Mouse (Mus musculus): ENCODE results near the gene Sh3pxd2b. TPM values are rescaled to one million over a fixed set of nuclear protein-coding genes. Genes with fewer than 3 reads are reported as not detected.

Gene Sh3pxd2b
- total RNA-seq, 2 experiments from 2014 or later = 12.4 to 14.5 TPM

DNA sequence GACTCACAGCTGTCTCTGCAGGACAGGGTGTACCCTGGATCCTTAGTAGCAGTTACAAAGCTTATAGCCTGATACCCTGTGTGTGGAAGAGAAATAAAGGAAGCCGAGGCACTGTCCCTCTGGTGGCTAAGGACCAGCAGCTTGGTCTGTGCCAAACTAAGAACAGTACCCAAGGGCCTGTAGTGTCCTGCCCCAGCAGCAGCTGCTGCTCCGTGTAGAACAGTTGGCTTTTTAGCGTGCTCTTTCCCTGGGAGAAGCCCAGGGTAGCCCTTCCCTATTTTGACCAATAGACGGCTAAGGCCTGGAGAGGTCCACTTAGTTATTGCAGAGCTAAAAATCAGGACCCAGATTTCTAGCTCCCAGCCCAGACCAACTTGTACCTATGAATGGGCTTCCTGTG lies 77.0 kb downstream of the Sh3pxd2b start:
- DNase-seq (ENCODE audit: low spot score in 2 of 2) = no peak

DNA sequence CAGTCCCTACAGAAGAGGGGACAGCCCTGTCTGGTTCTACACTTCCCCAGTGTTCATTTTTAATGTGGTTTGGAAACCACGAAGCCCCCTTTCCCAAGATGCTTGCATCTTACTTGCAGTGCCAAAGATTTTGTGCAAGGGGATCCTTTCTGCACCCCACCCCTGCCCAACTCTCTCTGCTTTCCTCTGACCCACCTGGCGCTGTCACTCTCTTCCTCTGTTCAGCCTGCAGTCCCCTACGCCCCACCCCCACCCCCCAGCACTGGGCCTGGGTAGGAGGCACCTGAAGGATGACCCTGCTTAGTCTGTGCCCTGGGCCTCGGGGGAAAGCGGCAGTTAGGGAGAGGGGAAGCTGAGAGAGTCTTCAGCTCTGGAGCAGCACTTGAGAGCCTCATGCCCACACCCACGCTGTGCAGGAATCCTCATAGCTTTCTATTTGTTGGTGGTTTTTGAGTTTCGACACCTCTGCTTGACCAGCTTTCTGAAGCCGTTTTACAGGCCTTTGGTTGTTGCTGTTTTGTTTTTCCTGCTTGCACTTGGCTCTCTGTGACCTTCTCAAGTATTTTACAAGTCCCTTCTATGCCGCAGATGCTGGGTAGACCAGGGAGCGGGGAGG lies 77.5 kb downstream of the Sh3pxd2b start:
- no peak for DNase-seq (ENCODE audit: low spot score in 2 of 2)

DNA sequence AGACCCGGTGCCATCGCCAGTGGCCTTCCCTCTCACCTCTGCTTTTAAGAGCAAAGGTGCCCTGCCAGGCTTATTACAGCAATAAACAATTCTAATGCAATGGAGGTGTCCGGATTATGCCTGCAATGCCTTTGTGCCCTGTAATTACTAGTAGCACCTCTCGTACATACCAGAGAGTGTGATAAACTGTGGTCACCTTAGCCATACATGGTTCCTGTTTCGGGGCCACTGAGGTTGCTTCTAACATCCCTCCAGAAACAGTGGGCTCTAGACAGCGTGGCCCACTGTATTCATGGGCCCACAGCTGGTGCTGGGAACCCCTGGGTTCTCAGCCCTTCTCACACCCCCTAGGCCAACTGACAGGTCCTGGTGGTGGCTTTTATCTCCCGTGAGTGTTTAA lies 79.9 kb downstream of the Sh3pxd2b start:
- DNase-seq (ENCODE audit: low spot score in 2 of 2) = no peak

DNA sequence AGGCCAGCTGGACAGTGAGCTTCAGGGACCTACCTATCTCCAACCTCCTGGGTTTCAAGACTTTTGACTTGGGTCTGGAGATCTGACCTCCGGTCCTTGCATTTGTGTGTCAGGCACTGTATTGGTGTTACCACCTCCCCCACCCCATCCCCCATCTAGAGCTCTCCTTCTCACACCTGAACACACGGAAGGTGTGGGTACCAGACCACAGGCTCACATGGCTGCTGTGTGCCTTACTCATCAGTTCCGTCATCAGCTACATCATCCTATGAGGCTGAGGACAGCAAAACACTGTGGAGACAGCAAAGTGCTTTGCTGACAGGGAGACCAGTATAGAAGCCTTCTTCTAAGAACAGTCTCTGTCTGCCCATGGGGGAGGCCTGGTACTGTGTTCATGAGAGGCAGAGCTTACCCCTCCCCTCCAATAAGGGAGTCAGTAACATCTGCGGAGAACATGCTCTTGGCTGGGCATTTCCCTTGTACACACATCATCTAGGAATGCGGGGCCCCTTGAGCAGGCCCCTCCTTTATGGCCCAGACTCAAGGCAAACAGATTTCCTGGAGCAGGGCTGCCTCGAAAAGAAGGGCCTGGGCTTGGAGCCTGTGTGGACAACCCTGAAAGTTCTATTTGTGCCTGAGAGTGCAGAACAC lies 87.9 kb downstream of the Sh3pxd2b start:
- DNase-seq (ENCODE audit: low spot score in 2 of 2) = no peak

DNA sequence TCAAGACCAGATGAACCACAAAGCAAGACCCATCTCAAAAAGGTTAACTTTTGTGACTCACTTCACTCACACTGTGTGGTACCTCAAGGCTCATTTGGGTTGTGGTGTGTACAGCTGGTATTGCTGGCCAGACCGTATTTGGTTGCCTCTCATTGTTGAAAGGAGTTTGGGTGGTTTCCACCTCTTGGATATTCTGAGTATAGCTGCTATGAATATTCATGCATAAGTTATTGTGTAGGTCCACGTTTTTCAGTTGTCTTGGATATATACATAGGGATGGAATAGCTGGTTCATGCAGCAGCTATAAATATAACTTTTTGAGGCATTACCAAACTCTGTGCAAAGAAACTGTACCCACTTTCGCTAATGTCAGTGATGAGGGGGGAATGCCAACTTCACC lies 95.0 kb downstream of the Sh3pxd2b start:
- DNase-seq (ENCODE audit: low spot score in 2 of 2) = no peak

DNA sequence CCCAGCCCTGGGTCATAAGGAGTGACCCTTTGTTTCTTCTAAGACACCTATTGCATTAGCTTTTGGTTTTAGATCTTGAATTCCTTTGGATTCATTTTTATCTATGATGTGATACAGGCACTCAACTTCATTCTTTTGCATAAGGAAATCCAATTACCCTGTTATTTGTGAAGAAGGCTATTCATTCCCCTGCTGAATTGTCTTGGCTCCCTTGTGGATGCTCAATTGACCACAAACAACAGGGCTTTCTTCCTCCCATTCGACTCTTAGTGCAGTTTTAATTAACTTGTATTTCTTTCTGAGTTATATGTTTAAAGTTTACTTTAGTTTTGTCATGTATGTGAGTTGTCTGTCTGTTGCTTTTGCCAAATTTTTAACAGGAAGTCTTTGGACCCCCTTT lies 96.6 kb downstream of the Sh3pxd2b start:
- DNase-seq (ENCODE audit: low spot score in 2 of 2) = no peak

DNA sequence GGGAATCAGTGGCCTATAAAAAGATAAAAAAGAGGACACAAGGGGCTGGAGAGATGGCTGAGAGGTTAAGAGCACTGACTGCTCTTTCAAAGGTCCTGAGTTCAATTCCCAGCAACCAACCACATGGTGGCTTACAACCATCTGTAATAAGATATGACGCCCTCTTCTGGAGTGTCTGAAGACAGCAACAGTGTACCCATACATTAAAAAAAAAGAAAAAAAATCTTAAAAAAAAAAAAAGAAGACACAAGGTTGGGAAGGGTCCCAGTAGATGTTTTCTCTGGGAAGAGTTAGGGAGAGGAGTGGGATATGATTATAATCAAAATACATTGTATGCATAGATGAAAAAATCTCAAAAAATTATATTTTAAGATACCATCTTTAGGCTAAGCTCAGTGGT lies 97.5 kb downstream of the Sh3pxd2b start:
- DNase-seq (ENCODE audit: low spot score in 2 of 2) = no peak

DNA sequence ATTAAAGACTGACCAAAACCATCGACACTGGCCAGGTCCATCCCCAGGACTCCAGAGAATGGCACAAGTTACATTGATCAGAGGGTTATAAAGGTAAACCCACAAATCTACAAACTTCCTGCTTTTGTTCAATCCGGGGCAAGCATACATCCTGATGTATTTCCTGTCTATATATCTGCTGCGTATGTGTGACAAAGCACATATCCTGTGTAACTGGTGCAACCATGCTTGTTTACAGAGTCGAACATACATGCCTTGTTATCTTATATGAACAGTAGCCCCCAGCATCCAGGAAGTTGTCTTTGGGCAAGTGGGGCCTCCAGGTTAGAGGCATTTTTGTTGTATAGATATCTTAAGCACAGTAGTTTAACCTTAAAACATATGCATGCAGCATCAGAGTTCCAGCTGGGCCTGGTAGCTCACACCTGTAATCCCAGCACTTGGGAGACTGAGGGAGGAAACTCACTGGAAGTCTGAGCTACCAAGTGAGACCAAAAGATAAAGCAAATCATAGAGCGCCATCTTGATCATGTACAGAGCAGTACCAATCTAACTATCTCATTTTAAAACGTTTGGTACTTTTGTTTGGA lies 98.1 kb downstream of the Sh3pxd2b start:
- no peak for DNase-seq (ENCODE audit: low spot score in 2 of 2)

DNA sequence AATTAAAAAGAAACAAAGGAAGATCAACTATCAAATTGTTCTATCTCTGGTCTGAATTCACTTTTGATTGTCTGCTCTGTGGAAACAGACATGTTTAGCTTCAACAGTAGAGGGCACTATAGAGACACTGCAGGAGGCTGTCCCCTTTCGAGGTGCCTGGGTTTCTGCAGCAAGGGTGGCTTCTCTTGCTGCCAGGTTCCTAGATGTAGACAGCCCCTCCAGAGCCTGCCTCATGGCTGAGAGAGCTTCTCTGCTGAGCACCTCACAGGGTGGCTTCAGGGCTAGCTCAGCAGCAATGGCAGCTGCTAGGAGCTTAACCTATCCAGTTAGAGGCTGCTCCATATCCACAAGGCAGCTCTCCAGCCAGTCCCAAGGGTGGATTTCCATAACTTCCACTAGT lies 102.6 kb downstream of the Sh3pxd2b start:
- peak; percentile 30 to 32 for DNase-seq (ENCODE audit: low spot score in 2 of 2)

DNA sequence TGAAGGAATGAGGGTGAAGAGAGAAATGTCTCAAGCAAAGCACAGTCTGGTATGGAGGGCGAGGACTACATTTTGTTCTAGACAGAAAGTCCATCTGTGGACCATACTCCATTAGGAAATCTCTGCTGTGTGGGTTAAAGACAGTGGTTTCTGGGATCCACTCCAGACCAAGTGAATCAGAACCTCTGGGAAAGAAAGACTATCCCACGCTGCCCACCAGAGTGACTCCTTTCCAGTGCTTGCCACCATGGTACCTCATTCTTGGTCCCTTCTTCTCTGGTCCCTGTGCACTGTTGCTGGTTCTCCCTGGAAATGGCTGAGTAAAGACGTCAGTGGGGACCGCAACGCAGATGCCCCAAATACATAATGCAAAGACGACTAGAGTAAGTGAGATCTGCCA lies 103.7 kb downstream of the Sh3pxd2b start:
- peak; percentile 25 to 37 for DNase-seq (ENCODE audit: low spot score in 2 of 2)

DNA sequence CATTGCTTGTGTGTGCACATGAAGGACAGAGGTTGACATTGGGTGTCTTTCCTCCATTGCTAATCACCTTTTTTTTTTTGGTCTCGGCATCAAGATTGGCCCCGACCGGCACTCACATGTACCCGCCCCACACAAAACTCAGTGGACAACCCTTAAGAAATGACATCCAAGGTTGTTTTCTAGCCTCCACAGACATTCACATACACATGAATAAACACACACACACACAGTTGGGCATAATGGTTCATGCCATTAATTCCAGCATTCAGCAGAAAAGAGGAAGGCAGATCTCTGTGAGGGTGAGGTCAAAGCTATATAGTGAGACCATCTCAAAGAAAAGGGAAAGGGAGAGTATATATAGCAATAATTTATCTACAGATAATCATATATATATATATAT lies 105.1 kb downstream of the Sh3pxd2b start:
- DNase-seq (ENCODE audit: low spot score in 2 of 2) = no peak

DNA sequence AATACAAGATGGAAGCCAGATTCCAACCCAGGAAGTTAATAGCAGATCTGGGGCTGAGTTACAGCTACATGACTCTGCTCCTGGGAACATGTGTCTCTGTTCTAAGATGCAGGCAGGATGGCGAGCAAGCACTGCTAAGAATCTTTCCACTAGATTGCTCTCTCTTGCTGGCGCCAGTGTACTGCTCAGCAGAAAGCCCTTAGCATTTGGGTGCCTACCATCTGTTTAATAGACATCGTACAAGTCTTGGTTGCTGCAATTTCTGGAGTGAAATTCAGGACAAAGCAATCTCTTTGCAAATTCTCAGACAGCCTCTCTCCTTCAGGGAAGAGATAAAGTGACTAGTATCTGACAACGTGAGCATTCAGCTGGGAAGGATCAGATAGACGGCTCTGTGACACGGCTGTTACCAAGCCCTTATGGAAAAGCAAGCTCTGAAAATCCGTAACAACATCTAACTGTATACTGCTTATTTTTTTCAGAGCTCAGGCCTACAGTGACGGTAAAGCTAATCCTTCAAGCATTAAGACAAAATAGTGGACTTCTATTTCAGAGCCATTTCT lies 105.8 kb downstream of the Sh3pxd2b start:
- peak in 1 of 2 experiments; percentile 48 for DNase-seq (ENCODE audit: low spot score in 2 of 2)

DNA sequence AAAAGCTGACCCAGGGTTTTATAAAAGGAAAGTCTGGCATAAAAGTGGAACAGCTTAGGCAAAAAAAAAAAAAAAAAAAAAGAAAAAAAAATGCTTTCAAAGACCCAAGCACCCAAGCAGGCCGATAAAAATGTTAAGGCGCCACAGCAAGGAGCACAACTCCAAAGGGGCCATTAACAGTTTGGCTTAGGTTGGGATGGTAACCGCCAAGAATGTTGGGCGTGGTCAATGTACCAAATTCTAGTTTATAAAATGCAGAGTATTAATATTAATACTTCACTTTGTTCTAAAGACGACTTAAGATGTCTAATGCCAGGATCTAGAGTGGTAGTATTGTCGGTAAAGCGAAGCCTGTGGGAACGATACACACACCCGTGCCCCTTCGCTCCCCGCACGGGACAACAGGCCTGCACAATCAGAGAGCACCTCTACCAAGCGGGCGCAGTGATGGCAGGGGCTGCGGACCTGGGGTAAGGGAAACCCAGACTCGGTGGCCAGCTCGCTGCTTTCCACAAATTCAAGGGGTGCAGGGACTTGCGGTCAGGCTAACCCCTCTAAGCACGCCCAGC lies 106.7 kb downstream of the Sh3pxd2b start:
- DNase-seq (ENCODE audit: low spot score in 2 of 2) = no peak

DNA sequence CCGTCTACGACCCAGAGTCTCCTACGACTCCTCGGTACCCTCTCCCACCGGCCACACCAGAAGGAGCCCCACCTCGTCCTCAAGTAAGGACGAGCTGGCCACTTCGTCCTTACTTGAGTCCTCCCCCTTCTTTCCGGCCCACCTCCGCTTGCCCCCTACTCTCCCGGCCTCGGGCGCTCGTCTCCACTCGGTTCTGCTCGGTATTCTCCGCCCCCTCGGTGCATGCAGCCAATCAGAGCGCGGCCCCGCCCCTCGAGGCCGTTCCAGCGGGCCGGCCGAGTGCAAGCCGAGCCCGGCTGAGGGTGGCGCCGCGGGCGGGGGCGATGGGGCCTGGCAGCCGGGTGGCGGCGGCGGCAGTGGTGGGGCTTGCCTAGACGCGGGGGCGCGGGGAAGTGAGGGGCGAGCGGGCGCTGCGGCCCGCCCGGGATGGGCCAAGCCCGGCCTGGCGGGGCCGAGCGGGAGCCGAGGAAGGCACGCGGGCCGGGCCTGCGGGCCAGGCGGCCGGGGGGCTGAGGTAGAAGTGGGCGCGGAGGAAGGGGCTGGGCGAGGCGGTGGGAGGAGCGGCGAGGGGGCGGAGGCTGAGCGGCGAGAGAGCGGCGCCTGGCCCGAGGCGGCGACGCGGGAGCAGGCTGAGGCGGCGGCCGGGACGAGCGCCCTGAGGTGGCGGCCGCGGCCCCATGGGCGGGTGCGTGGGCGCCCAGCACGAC lies 107.3 kb downstream of the Sh3pxd2b start, which contains the start of gene Ubtd2:
Gene Ubtd2 (plus strand): TSS at position 571 of the 707 bp plus-strand sequence.
- DNase-seq (ENCODE audit: low spot score in 2 of 2) = peak; percentile 98 to 99

DNA sequence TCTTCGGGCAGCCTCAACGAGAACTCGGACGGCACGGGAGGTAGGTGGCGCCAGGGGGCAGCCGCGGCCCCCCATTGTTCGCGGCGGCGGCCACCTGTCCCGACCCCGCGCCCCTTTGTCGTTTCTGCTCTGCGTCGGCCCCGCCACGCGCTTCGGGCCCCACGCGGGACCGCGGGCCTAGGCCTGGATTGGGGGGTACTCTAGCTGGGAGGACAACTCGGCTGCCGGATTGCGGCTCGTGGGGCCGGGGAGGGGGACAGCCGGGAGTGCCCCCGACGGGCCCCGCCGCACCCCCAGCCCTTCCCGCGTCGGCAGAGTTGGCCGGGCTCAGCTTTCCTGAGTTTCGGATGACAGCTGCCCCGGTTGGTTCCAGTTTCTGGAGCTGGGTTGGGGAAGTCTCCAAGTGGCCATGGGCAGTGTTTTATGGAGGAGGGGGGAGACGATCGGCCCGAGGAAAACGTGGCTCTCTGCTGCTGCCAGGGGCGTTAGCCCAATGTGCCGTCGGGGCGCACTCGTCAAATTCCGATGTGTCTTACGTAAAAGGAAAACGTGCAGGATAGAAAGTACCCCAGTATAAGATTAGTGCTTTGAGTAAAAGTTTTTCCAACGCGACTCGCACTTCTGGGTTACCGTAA lies 108.0 kb downstream of the Sh3pxd2b start:
- peak in 1 of 2 experiments; percentile 36 for DNase-seq (ENCODE audit: low spot score in 2 of 2)

DNA sequence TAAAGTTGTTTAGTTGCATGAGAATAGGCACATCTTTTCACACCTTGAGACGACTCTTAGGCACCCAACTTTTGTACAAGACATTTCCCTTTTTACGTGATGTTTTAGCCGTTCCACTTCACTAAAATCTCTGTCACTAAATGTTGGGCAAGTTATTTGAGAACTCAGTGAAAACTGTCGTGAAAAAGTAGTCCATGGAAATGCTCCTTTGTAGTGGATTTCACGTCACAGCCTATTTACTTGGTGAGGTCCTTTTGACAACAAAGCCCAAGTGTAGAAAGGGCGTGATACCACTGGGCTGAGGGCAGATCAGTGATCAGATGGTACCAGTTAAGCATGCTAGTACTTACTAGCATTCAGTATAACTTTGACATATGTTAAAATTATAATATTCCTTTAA lies 108.7 kb downstream of the Sh3pxd2b start:
- no peak for DNase-seq (ENCODE audit: low spot score in 2 of 2)

DNA sequence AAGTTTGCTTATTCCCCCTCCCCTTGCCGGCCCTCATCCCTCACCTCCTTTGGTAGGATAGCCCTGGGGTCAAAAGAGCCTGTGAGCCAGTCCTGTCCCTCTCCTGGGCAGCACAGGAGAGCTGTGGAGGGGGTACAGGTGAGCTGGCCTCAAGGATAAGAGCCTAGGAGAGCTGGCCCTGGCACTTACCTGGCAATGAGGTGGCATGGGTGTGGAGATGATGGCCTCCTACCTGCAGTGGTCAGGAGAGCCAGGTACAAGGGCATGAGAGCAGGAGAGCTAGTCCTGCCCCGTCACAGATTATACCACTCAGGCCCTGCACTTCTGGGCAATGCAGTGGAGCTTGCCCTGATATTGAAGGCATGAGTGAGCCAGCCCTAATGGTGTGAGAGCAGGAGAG lies 116.7 kb downstream of the Sh3pxd2b start:
- DNase-seq (ENCODE audit: low spot score in 2 of 2) = no peak

DNA sequence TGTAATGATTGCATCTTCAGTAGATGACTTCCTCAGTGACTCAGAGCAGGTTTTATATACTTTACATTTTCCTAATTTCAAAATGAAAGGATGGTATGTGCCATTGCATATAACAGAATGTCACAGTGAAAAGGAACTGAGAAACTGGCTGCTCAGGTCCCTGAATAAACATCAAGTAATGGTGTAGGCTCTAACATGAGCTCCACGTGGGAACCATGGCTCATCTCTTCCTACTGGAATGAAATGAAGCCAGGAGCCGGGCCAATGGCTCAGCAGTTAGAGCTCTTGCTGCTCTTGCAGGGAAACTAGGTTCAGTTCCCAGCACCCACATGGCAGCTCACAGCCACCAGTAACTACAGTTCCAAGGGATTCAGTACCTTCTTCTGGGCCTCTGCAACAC lies 124.3 kb downstream of the Sh3pxd2b start:
- peak in 1 of 2 experiments; percentile 14 for DNase-seq (ENCODE audit: low spot score in 2 of 2)

DNA sequence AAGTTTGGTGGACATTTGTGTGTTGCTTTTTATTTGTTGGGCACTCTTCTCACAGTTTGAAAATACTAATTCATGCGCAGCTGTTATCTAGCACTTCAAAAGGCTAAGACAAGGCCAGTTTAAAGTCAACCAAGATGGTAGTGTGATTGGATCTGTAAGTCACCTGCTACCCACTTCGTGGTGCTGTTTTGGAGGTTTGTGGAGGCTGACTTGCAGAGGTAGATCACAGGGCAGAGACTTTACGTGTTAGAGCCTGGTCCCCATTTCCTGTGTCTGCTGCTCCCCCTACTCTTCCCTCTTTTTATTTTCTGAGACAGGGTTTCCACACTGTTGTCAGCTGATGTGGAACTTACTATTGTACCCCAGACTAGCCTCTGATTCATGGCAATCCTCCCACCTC lies 127.1 kb downstream of the Sh3pxd2b start:
- no peak for DNase-seq (ENCODE audit: low spot score in 2 of 2)

DNA sequence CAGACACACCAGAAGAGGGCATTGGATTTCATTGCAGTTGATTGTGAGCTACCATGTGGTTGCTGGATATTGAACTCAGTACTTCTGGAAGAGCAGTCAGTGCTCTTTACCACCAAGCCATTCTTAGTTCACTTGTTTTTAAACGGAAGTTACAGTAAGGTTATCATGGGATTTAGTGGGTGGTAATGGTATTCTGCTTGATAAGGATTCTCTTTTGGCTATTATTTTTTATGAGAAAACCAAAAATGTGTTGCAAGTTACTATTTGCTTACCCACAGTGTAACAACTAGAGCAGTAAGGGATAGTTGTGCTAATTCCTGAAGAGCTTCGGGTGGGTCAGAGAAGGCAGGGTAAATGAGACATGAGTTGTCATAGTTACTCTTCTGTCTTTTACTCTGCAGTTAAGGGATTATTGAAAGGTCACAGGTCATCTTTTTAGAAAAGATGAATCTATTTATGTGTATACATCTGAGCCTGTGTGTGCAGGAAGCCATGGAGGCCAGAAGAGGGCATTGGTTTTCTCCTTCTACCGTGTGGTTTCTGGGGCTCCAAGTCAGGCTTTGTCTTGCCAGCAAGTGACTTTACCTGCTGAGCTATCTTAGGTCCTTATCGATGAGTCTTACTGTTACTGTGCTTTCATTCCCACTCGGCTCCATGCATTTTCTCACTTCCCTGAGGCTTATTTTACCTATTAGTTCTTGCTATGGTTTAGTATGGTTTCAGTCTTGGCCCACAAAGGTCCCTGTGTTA lies 128.0 kb downstream of the Sh3pxd2b start:
- no peak for DNase-seq (ENCODE audit: low spot score in 2 of 2)

Measured in left cerebral cortex, adult 18-20 months (tissue).